Mouse (Mus musculus) liver, adult 2 months (tissue): ENCODE data around the gene Pcgf6.

ENCODE experiments used
- CTCF ChIP-seq: fragments of 200-500 bp; IDR thresholded peaks from 2 replicates; pipeline ENCODE4 v1.5.1; 2011; ENCODE audit warnings: low read depth, low read length, control low read depth
- POLR2A ChIP-seq: fragments of 200-500 bp; IDR thresholded peaks from 2 replicates; pipeline ENCODE4 v1.6.1; 2011; ENCODE audit warnings: low read length, control low read depth; ENCODE audit not compliant: insufficient read depth; ENCODE audit errors: extremely low read depth

DNA sequence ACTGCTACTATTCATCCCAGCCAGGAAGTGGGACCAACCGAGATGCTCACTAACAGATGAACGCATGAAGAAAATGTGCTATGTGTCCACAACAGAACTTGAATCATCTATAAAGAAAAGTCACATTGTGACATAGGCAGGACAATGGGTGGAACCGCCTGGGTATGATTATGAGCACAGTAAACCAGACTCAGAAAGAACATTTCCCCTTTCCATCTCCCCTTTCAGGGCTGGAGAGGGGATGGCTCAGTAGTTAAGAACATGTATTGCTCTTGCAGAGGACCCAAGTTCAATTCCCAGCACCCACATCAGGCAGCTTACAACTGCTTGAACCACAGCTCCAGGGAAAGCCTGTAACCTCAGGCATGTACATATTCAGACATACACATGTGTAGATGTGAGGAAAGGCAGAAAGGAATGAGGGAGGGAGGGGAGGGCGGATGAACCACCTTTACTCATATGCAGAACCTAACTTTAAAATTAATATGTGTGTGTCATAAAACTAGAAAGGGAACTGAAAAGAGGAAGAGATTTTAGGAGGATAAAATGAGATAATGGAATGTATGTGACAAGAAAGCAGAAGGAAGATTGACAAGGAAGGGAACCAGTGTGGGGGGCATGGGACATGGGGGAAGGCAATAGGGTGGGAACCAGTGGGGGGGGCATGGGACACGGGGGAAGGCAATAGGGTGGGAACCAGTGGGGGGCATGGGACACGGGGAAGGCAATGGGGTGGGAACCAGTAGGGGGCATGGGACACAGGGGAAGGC is 46.8 kb downstream of the Pcgf6 start:
- TF ChIP-seq CTCF (no peak), POLR2A (no peak)
